Mouse (Mus musculus) layer of hippocampus, postnatal 10 days (tissue): ENCODE results near the gene Tmem95. TPM values are rescaled to one million over a fixed set of nuclear protein-coding genes. Genes with fewer than 3 reads are reported as not detected.

Source experiments
- DNase-seq, 2 experiments: peaks; one replicate each; pipeline ENCODE4 v3.0.0; 2021; ENCODE audit warnings: low spot score in 2 of 2
- total RNA-seq, 2 experiments: library from RNA; stranded (reverse); gene quantifications; 2 replicates each; pipeline ENCODE4 v1.2.3; 2021

Tmem95 gene
- total RNA-seq, 2 experiments from 2014 or later, result not detected

GRCm38 (mm10) chr11:69910781-69911560 lies 33.2 kb upstream of the Tmem95 start:
- DNase-seq, result no peak

GRCm38 (mm10) chr11:69910177-69910576 lies 32.4 kb upstream of the Tmem95 start:
- no peak for DNase-seq

GRCm38 (mm10) chr11:69909174-69909573 lies 31.4 kb upstream of the Tmem95 start:
- DNase-seq, result no peak

- no peak for DNase-seq
These were observed 30.8 kb upstream of the Tmem95 start for GRCm38 (mm10) chr11:69908645-69909044.

GRCm38 (mm10) chr11:69904311-69904710 lies 26.5 kb upstream of the Tmem95 start:
- no peak for DNase-seq

GRCm38 (mm10) chr11:69902972-69903371 lies 25.2 kb upstream of the Tmem95 start:
- DNase-seq, result no peak

GRCm38 (mm10) chr11:69901993-69902392 lies 24.2 kb upstream of the Tmem95 start:
- peak in 1 of 2 experiments; percentile 30 for DNase-seq

GRCm38 (mm10) chr11:69901406-69901846 lies 23.6 kb upstream of the Tmem95 start:
- DNase-seq, result peak; percentile 95

GRCm38 (mm10) chr11:69900471-69901405 lies 22.9 kb upstream of the Tmem95 start, which contains the start of the genes 2810408A11Rik and Neurl4:
TSS of gene 2810408A11Rik (minus strand) at chr11:69900987.
TSS of gene Neurl4 (plus strand) at chr11:69901072.
- DNase-seq, result peak; percentile 80 to 86

- no peak for DNase-seq
These were observed 22.1 kb upstream of the Tmem95 start for GRCm38 (mm10) chr11:69899870-69900269.

- DNase-seq, result no peak
These were observed 17.5 kb upstream of the Tmem95 start, which contains the start of gene Acap1 for GRCm38 (mm10) chr11:69895291-69895690. TSS of gene Acap1 (minus strand) at chr11:69895539.

- no peak for DNase-seq
These were observed 16.9 kb upstream of the Tmem95 start for GRCm38 (mm10) chr11:69894671-69895070.

- peak; percentile 36 to 62 for DNase-seq
These were observed 13.7 kb upstream of the Tmem95 start for GRCm38 (mm10) chr11:69891482-69891881.

- no peak for DNase-seq
These were observed 9.3 kb upstream of the Tmem95 start for GRCm38 (mm10) chr11:69886907-69887635.

- DNase-seq, result no peak
These were observed 6.8 kb upstream of the Tmem95 start for GRCm38 (mm10) chr11:69884663-69885062.

- no peak for DNase-seq
These were observed 6.4 kb upstream of the Tmem95 start for GRCm38 (mm10) chr11:69884240-69884639.

- no peak for DNase-seq
These were observed 5.8 kb upstream of the Tmem95 start for GRCm38 (mm10) chr11:69883527-69884151.

GRCm38 (mm10) chr11:69883066-69883465 lies 5.2 kb upstream of the Tmem95 start:
- no peak for DNase-seq

GRCm38 (mm10) chr11:69881787-69882670 lies 4.2 kb upstream of the Tmem95 start:
- no peak for DNase-seq
